Mouse (Mus musculus) erythroblast, embryonic 14.5 days (primary cell): Measurements from ENCODE around the gene Zfp385c.

Experiments used
- GATA1 ChIP-seq: IDR thresholded peaks from 2 replicates; pipeline ENCODE4 v1.6.1; 2012; ENCODE audit warnings: low read length, inconsistent platforms, mixed read lengths
- TAL1 ChIP-seq: IDR thresholded peaks from 3 replicates; pipeline ENCODE4 v1.6.1; 2012; ENCODE audit warnings: low read length, inconsistent platforms, mixed read lengths

DNA sequence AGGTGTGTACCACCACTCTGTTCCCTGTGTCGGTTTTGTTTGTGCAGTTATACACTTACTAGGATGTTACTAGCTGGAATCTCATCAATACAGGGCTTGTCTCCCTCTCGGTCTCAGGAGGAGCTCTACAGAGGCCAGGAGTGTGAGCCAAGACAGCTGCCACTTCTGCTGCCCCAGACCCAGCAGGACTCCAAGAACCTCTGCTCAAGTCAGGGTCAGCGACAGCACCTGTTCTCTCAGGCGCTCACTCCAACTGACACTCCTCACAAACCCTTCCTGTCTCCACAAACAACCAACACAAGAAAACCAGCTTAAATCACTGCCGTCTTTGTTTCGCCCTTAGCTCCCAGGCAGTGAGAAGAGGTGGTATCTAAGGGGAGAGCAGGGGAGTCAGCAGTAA is 36.3 kb upstream of the Zfp385c start:
- TF ChIP-seq GATA1 (no peak), TAL1 (no peak)
